Mouse (Mus musculus) embryonic facial prominence, embryonic 11.5 days (tissue): ENCODE data around the gene Gpr65. TPM values are rescaled to one million over a fixed set of nuclear protein-coding genes. Genes with fewer than 3 reads are reported as not detected.

Source experiments
- ATAC-seq: fragments of 200-750 bp; cut with Nextera tagmentation; replicated peaks from 2 replicates; pipeline ENCODE4 v1.8.0; 2017; ENCODE audit warnings: low read depth; ENCODE audit not compliant: insufficient number of reproducible peaks, low FRiP score, low TSS enrichment
- DNase-seq: peaks from one replicate; pipeline ENCODE4 v3.0.0-alpha.2; 2015; ENCODE audit warnings: low spot score
- H3K27ac ChIP-seq: fragments of 300-500 bp; sonication (generic); replicated peaks from 2 replicates; pipeline ENCODE4 v1.5.1; 2014; ENCODE audit warnings: mild to moderate bottlenecking, low read depth, low read length, control low read depth
- H3K27me3 ChIP-seq: fragments of 300-500 bp; sonication (generic); 2 replicates; pipeline ENCODE4 v1.6.1; 2014; ENCODE audit warnings: mild to moderate bottlenecking, low read length, moderate library complexity, mixed read lengths; ENCODE audit not compliant: control insufficient read depth, insufficient read depth
- H3K36me3 ChIP-seq: fragments of 300-500 bp; sonication (generic); replicated peaks from 2 replicates; pipeline ENCODE4 v1.6.1; 2014; ENCODE audit warnings: low read depth, mild to moderate bottlenecking, low read length, moderate library complexity, mixed read lengths; ENCODE audit not compliant: control insufficient read depth, insufficient read depth
- H3K4me1 ChIP-seq: fragments of 300-500 bp; sonication (generic); 2 replicates; pipeline ENCODE4 v1.6.1; 2014; ENCODE audit warnings: low read length, mixed read lengths; ENCODE audit not compliant: control insufficient read depth, insufficient read depth
- H3K4me2 ChIP-seq: fragments of 300-500 bp; sonication (generic); 2 replicates; pipeline ENCODE4 v1.6.1; 2014; ENCODE audit warnings: low read depth, mild to moderate bottlenecking, control low read depth, low read length, moderate library complexity
- H3K4me3 ChIP-seq: fragments of 300-500 bp; sonication (generic); 2 replicates; pipeline ENCODE4 v1.5.1; 2014; ENCODE audit warnings: low read depth, low read length, control low read depth
- H3K9ac ChIP-seq: fragments of 300-500 bp; sonication (generic); replicated peaks from 2 replicates; pipeline ENCODE4 v1.6.1; 2014; ENCODE audit warnings: mild to moderate bottlenecking, control low read depth, low read length
- H3K9me3 ChIP-seq: fragments of 300-500 bp; sonication (generic); replicated peaks from 2 replicates; pipeline ENCODE4 v1.6.1; 2016; ENCODE audit warnings: mild to moderate bottlenecking, low read length, inconsistent platforms, mixed read lengths; ENCODE audit not compliant: control insufficient read depth
- WGBS: fragments of 180-500 bp; shearing (Covaris S2); extraction: QIAGEN DNeasy Blood & Tissue Kit; methylation state at CpG from one replicate; pipeline ENCODE4 v1.1.7; 2014; 5-methylcytosine and 5-hydroxymethylcytosine counted together
- polyA plus RNA-seq: library from polyadenylated mRNA; unstranded; fragments of >200 nt; fragmentation: Nextera tagmentation; extraction: Ambion mirVana; gene quantifications from 2 replicates; pipeline ENCODE4 v1.2.1, GENCODE M21; 2014

The Gpr65 gene
- polyA plus RNA-seq, 1 experiment from 2014 or later, result 0.45 TPM

GRCm38 (mm10) chr12:98250327-98250726, 18.1 kb upstream of the Gpr65 start:
- no peaks in the 10 kb centered on the region for H3K4me1 ChIP-seq
- DNase-seq (no peak), ATAC-seq (no peak)
- no peak overlapping the region for H3K9ac ChIP-seq
- no peaks in the 10 kb centered on the region; the same call in 1 of the 2 replicates for H3K36me3 ChIP-seq
- H3K27me3 ChIP-seq, result no peaks in the 10 kb centered on the region
- H3K4me2 ChIP-seq, result no peak overlapping the region
- H3K4me3 ChIP-seq, result no peak overlapping the region
- H3K27ac ChIP-seq, result no peak overlapping the region
- H3K9me3 ChIP-seq, result no peaks in the 10 kb centered on the region
- WGBS, result 91% methylated on average over 8 of the region's 8 CpGs

GRCm38 (mm10) chr12:98252417-98252816, 16.0 kb upstream of the Gpr65 start:
- no peak for ATAC-seq

DNA sequence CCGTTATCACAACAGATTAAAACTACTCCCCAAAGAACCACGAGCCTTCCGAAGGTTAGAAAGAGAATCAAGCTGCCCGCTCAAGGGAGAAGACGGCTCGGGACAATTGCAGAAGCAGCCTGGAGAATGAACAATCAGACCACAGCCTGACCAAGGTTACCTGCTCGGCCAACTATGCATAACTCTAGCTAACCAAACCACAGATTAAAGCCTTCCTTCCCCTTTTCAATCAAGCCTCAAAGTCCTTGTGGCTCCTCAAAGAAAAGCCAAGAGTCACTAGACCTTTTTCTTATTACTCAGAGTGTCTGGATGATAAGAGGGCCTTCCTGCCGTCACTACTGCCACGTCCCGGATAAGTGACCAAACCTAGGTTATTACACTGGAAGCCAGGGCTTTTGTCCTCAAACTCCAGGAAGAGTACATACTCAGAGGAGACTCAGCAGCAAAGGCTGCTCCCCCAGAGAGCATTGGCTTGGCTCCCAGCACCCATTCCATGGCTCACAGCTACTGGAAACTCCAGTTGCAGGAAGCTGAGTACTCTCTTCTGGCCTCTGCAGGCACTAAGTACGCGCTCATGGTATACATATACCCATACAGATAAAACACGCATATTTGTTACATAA, 13.0 kb upstream of the Gpr65 start:
- Histone ChIP-seq H3K27me3 (no peaks in the 10 kb centered on the region), H3K9me3 (no peaks in the 10 kb centered on the region), H3K36me3 (no peaks in the 10 kb centered on the region), H3K4me1 (no peaks in the 10 kb centered on the region), H3K27ac (no peak overlapping the region), H3K4me3 (no peak overlapping the region), H3K4me2 (no peak overlapping the region), H3K9ac (no peak overlapping the region)
- 88% methylated on average over 13 of the region's 13 CpGs for WGBS
- DNase-seq, result no peak
- ATAC-seq, result no peak

More at GRCm38 (mm10) chr12:98252417-98252816, 16.0 kb upstream of the Gpr65 start:
- Histone ChIP-seq H3K27ac (no peak overlapping the region), H3K4me3 (no peak overlapping the region), H3K4me2 (no peak overlapping the region), H3K9me3 (no peaks in the 10 kb centered on the region), H3K27me3 (no peaks in the 10 kb centered on the region), H3K36me3 (no peaks in the 10 kb centered on the region; the same call in 1 of the 2 replicates), H3K9ac (no peak overlapping the region), H3K4me1 (no peaks in the 10 kb centered on the region)
- no peak for DNase-seq
- 63% methylated on average over 2 of the region's 2 CpGs for WGBS

- peak overlapping the region; percentile 43 for H3K4me2 ChIP-seq
- peak overlapping the region; percentile 91 for H3K27ac ChIP-seq
- peak overlapping the region; percentile 77 for H3K4me3 ChIP-seq
- H3K36me3 ChIP-seq, result no peaks in the 10 kb centered on the region
- DNase-seq (no peak), ATAC-seq (no peak)
- no peaks in the 10 kb centered on the region for H3K9me3 ChIP-seq
- 0% methylated on average over 8 of the region's 8 CpGs for WGBS
- no peaks in the 10 kb centered on the region for H3K27me3 ChIP-seq
- no peaks in the 10 kb centered on the region for H3K4me1 ChIP-seq
- H3K9ac ChIP-seq, result peak overlapping the region; percentile 92
These were observed 10.0 kb upstream of the Gpr65 start for GRCm38 (mm10) chr12:98258371-98258844.

GRCm38 (mm10) chr12:98258845-98259517, 9.5 kb upstream of the Gpr65 start, which contains the start of gene Galc:
Gene Galc (minus strand): TSS chr12:98259459.
- Histone ChIP-seq H3K4me1 (no peaks in the 10 kb centered on the region), H3K4me2 (peak within 1 kb of the TSS; percentile 43), H3K27me3 (no peaks in the 10 kb centered on the region), H3K4me3 (peak within 1 kb of the TSS; percentile 77), H3K9ac (peak within 1 kb of the TSS; percentile 92), H3K9me3 (no peaks in the 10 kb centered on the region), H3K27ac (peak within 1 kb of the TSS; percentile 91), H3K36me3 (no peaks in the 10 kb centered on the region)
- DNase-seq (peak; percentile 89), ATAC-seq (peak; percentile 94)
- under 1% methylated on average over 76 of the region's 76 CpGs for WGBS

DNA sequence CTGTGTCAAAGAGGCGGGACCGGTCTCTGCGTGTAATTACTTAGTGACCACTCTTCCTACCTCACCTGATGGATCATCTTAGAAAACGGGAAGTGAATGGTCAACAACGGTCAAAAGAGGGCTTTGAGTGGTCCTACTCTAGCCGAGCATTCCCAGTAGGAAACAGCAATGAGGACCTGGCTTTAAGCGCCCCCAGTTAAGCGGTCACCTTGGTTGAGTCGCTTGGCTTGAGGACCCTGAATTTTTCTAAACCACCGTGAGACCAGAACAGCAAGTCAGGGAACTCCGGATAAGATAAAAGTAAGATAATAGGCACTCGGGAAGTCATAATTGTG, 8.9 kb upstream of the Gpr65 start:
- Histone ChIP-seq H3K4me2 (peak overlapping the region; percentile 43), H3K4me1 (no peaks in the 10 kb centered on the region), H3K36me3 (no peaks in the 10 kb centered on the region), H3K9me3 (no peaks in the 10 kb centered on the region), H3K27ac (peak overlapping the region; percentile 91; the same call in 1 of the 2 replicates), H3K27me3 (no peaks in the 10 kb centered on the region), H3K9ac (peak overlapping the region; percentile 92), H3K4me3 (peak overlapping the region; percentile 77)
- DNase-seq, result no peak
- ATAC-seq, result no peak; the same call in 1 of the 2 replicates
- WGBS, result 6% methylated on average over 12 of the region's 12 CpGs

DNA sequence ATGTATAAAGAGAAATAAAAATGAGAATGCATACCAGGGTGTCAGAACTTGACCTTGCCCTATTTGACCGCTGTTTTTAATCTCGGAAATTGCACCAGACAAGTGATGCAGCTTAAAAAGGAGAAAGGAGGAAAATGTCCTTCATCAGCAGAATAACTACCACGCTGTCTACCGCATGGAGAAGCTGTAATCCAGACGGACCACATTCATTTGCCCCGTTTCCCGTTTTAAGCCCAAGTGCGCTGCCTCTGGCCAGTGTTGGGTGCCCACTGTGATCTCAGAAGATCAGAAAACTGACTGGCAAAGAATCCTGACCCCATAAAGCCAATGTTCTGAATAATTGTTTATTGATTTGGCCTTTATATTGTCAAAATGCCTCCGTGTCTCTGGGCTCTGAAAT, 2.7 kb upstream of the Gpr65 start:
- Histone ChIP-seq H3K9me3 (no peaks in the 10 kb centered on the region), H3K4me3 (no peak overlapping the region), H3K36me3 (no peaks in the 10 kb centered on the region), H3K4me1 (no peaks in the 10 kb centered on the region), H3K9ac (no peak overlapping the region), H3K27me3 (no peaks in the 10 kb centered on the region), H3K4me2 (no peak overlapping the region), H3K27ac (no peak overlapping the region)
- ATAC-seq (no peak), DNase-seq (no peak)
- 85% methylated on average over 9 of the region's 9 CpGs for WGBS
